Mouse (Mus musculus) heart, postnatal 0 days (tissue): ENCODE measurements around the gene Gnl2. TPM values are rescaled to one million over a fixed set of nuclear protein-coding genes. Genes with fewer than 3 reads are reported as not detected.

Experiments used
- ATAC-seq: fragments of 200-750 bp; cut with Nextera tagmentation; 2 replicates; pipeline ENCODE4 v1.8.0; 2017; ENCODE audit warnings: low read depth, moderate number of reproducible peaks, moderate library complexity; ENCODE audit not compliant: insufficient read depth
- DNase-seq: peaks from one replicate; pipeline ENCODE4 v3.0.0-alpha.2; 2016; ENCODE audit warnings: low spot score
- H3K27ac ChIP-seq: fragments of 300-500 bp; sonication (generic); 2 replicates; pipeline ENCODE4 v1.5.1; 2014; ENCODE audit warnings: low read depth, mild to moderate bottlenecking
- H3K27me3 ChIP-seq: fragments of 300-500 bp; sonication (generic); 2 replicates; pipeline ENCODE4 v1.6.1; 2014; ENCODE audit warnings: low read length, mixed read lengths; ENCODE audit not compliant: control insufficient read depth, insufficient read depth
- H3K36me3 ChIP-seq: fragments of 300-500 bp; sonication (generic); replicated peaks from 2 replicates; pipeline ENCODE4 v1.6.1; 2014; ENCODE audit warnings: low read length, mixed read lengths; ENCODE audit not compliant: control insufficient read depth, insufficient read depth
- H3K4me1 ChIP-seq: fragments of 300-500 bp; sonication (generic); 2 replicates; pipeline ENCODE4 v1.6.1; 2014; ENCODE audit warnings: antibody characterized with exemption; ENCODE audit not compliant: control insufficient read depth, insufficient read depth
- H3K4me2 ChIP-seq: fragments of 300-500 bp; sonication (generic); 2 replicates; pipeline ENCODE4 v1.6.1; 2014; ENCODE audit warnings: low read depth, mild to moderate bottlenecking, low read length, moderate library complexity
- H3K4me3 ChIP-seq: fragments of 300-500 bp; sonication (generic); 2 replicates; pipeline ENCODE4 v1.5.1; 2014; ENCODE audit warnings: low read depth, low read length
- H3K9ac ChIP-seq: fragments of 300-500 bp; sonication (generic); replicated peaks from 2 replicates; pipeline ENCODE4 v1.6.1; 2014; ENCODE audit warnings: low read depth, low read length, mixed read lengths
- H3K9me3 ChIP-seq: fragments of 300-500 bp; sonication (generic); replicated peaks from 2 replicates; pipeline ENCODE4 v1.6.1; 2016; ENCODE audit warnings: low read length; ENCODE audit not compliant: control insufficient read depth
- CTCF ChIP-seq: IDR thresholded peaks from 2 replicates; pipeline ENCODE4 v1.5.1; 2016; ENCODE audit warnings: antibody characterized with exemption, control low read depth, low read depth
- EP300 ChIP-seq: IDR thresholded peaks from 2 replicates; pipeline ENCODE4 v1.6.1; 2016; ENCODE audit warnings: antibody characterized with exemption, low read depth
- WGBS: fragments of 180-500 bp; shearing (Covaris S2); extraction: QIAGEN DNeasy Blood & Tissue Kit; methylation state at CpG from one replicate; pipeline ENCODE4 v1.1.7; 2014; 5-methylcytosine and 5-hydroxymethylcytosine counted together
- polyA plus RNA-seq: library from polyadenylated mRNA; unstranded; fragments of >200 nt; fragmentation: Nextera tagmentation; extraction: Ambion mirVana; gene quantifications from 2 replicates; pipeline ENCODE4 v1.2.1, GENCODE M21; 2015
- total RNA-seq: library from RNA; depleted of rRNA; stranded (reverse); fragments of >200 nt; gene quantifications from 2 replicates; pipeline ENCODE4 v1.2.3, GENCODE M21; 2014; ENCODE audit warnings: low replicate concordance

The Gnl2 gene
- total and polyA plus RNA-seq, 2 experiments from 2014 or later = 21.1 to 47.4 TPM

GRCm38 (mm10) chr4:124971094-124971493, 45.3 kb upstream of the Gnl2 start:
- no peaks in the 10 kb centered on the region for H3K9me3 ChIP-seq
- no peaks in the 10 kb centered on the region for H3K36me3 ChIP-seq
- DNase-seq = no peak
- TF ChIP-seq CTCF = no peak
- no peak for TF ChIP-seq EP300
- no peak overlapping the region for H3K9ac ChIP-seq
- H3K27ac ChIP-seq = no peak overlapping the region
- 74% methylated on average over 8 of the region's 8 CpGs for WGBS
- no peak overlapping the region for H3K4me2 ChIP-seq
- no peaks in the 10 kb centered on the region; the same call in 1 of the 2 replicates for H3K27me3 ChIP-seq
- no peak for ATAC-seq
- no peak overlapping the region for H3K4me3 ChIP-seq
- H3K4me1 ChIP-seq = no peaks in the 10 kb centered on the region

GRCm38 (mm10) chr4:124972316-124972715, 44.1 kb upstream of the Gnl2 start:
- ATAC-seq = no peak
- TF ChIP-seq CTCF = no peak
- TF ChIP-seq EP300 = no peak
- Histone ChIP-seq H3K4me2 (no peak overlapping the region), H3K9me3 (no peaks in the 10 kb centered on the region), H3K4me1 (no peaks in the 10 kb centered on the region), H3K36me3 (no peaks in the 10 kb centered on the region), H3K27ac (no peak overlapping the region), H3K27me3 (no peaks in the 10 kb centered on the region; the same call in 1 of the 2 replicates), H3K4me3 (no peak overlapping the region), H3K9ac (no peak overlapping the region)
- DNase-seq = no peak
- 36% methylated on average over 9 of the region's 9 CpGs for WGBS

- TF ChIP-seq CTCF = no peak
- no peak for TF ChIP-seq EP300
Observed at GRCm38 (mm10) chr4:124973296-124973695, 43.1 kb upstream of the Gnl2 start.

GRCm38 (mm10) chr4:124978201-124978600, 38.2 kb upstream of the Gnl2 start:
- DNase-seq = no peak
- ATAC-seq = no peak
- Histone ChIP-seq H3K4me3 (no peak overlapping the region), H3K4me1 (no peaks in the 10 kb centered on the region), H3K9me3 (no peaks in the 10 kb centered on the region), H3K27ac (no peak overlapping the region), H3K9ac (no peak overlapping the region), H3K36me3 (no peaks in the 10 kb centered on the region), H3K4me2 (no peak overlapping the region), H3K27me3 (peaks cover 11% of the 10 kb centered on the region)
- 22% methylated on average over 4 of the region's 5 CpGs for WGBS
- TF ChIP-seq CTCF = no peak
- TF ChIP-seq EP300 = no peak

More at GRCm38 (mm10) chr4:124973296-124973695, 43.1 kb upstream of the Gnl2 start:
- no peaks in the 10 kb centered on the region for H3K4me1 ChIP-seq
- no peak overlapping the region for H3K27ac ChIP-seq
- no peak overlapping the region for H3K9ac ChIP-seq
- 69% methylated on average over 2 of the region's 2 CpGs for WGBS
- no peak overlapping the region for H3K4me2 ChIP-seq
- H3K36me3 ChIP-seq = no peaks in the 10 kb centered on the region
- H3K9me3 ChIP-seq = no peaks in the 10 kb centered on the region
- ATAC-seq (no peak), DNase-seq (no peak)
- H3K27me3 ChIP-seq = no peaks in the 10 kb centered on the region; the same call in 1 of the 2 replicates
- H3K4me3 ChIP-seq = no peak overlapping the region

- TF ChIP-seq CTCF = no peak
- no peak for TF ChIP-seq EP300
- peaks cover 5% of the 10 kb centered on the region; the same call in 1 of the 2 replicates for H3K4me1 ChIP-seq
- H3K4me2 ChIP-seq = no peak overlapping the region
- H3K27me3 ChIP-seq = peaks cover 69% of the 10 kb centered on the region
- no peak overlapping the region for H3K27ac ChIP-seq
- 18% methylated on average over 9 of the region's 9 CpGs for WGBS
- DNase-seq = no peak
- H3K9ac ChIP-seq = no peak overlapping the region
- H3K4me3 ChIP-seq = no peak overlapping the region
- no peaks in the 10 kb centered on the region for H3K9me3 ChIP-seq
- no peaks in the 10 kb centered on the region for H3K36me3 ChIP-seq
- no peak for ATAC-seq
Observed at GRCm38 (mm10) chr4:124983893-124984526, 32.4 kb upstream of the Gnl2 start.
